Mouse (Mus musculus) adipocyte (in vitro differentiated cells): Measurements from ENCODE around the gene Ankrd37.

Source experiments
- DNase-seq: peaks from one replicate; pipeline ENCODE4 v3.0.0-alpha.2; 2016; ENCODE audit warnings: low spot score

Gene Ankrd37

GRCm38 (mm10) chr8:46005596-46005995, at the start of gene Ankrd37:
Gene Ankrd37 (minus strand): TSS chr8:46005707.
- no peak for DNase-seq

DNA sequence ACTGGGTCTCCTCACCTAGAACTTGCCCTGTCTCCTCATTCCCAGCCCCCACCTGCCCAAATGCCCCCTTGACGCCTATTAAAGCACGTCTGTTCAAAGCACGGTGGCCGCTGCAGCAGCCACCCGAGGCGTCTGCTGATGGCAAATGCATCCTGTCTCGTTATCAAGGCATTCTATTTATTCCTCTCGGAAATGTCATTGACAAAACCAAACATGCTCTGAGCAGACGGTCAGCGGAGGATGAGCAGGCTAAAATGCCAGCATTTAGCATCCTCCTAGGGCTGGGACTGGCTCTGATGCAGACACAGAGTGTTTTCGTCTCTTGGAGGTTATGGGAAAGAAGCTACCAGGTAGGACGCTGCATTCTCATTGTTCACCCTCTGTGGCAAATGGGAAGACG, 34.8 kb upstream of the Ankrd37 start:
- no peak for DNase-seq

- peak; percentile 24 for DNase-seq
Observed at GRCm38 (mm10) chr8:46039666-46040065, 34.2 kb upstream of the Ankrd37 start.

- no peak for DNase-seq
Observed at GRCm38 (mm10) chr8:46036217-46036616, 30.7 kb upstream of the Ankrd37 start.

- no peak for DNase-seq
Observed at GRCm38 (mm10) chr8:46024392-46024791, 18.9 kb upstream of the Ankrd37 start.

DNA sequence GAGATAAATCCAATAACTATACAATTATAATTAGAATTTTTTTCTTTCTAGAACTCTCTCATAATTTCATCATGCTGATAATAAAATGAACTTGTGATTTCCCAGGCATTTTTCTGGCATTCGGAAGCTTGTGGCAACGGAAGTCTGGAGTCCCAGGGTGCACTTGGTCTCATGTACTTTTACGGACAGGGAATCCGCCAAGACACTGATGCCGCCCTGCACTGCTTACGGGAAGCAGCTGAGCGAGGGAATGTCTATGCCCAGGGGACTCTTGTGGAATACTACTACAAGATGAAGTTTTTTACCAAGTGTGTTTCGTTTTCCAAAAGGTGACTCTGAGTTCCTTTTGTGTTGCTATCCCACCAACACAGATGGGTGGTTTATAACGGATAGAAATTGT, 17.3 kb upstream of the Ankrd37 start:
- DNase-seq: no peak

DNA sequence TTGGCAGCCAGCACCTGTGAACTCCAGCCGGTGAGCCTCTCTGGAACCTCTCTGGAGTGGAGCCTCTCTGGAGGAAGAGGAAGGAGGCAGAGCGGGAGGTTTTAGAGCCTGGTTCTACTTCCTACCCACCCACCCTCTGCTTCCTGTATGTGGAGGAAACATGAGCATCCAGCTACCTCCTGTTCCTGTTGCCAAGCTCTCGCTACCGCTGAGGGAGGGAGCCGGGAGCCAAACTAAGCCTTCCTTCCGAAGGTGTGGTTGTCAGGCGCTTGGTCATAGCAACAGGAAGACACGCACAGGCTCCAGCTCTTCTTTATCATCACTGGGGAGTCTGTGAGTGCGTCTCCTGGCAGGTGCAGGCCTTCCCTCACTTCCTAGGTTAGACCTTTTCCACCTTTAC, 16.7 kb upstream of the Ankrd37 start:
- DNase-seq: no peak

- DNase-seq: no peak
Observed at GRCm38 (mm10) chr8:46010746-46011680, 5.5 kb upstream of the Ankrd37 start.

GRCm38 (mm10) chr8:46010306-46010705, 4.8 kb upstream of the Ankrd37 start:
- no peak for DNase-seq

- no peak for DNase-seq
Observed at GRCm38 (mm10) chr8:46007050-46007672, 1.7 kb upstream of the Ankrd37 start.

- peak; percentile 97 for DNase-seq
Observed at GRCm38 (mm10) chr8:45999784-46000705, 5.5 kb downstream of the Ankrd37 start.

GRCm38 (mm10) chr8:45999138-45999783, 6.2 kb downstream of the Ankrd37 start, which contains the start of gene Lrp2bp:
Gene Lrp2bp (plus strand): TSS chr8:45999303.
- no peak for DNase-seq

DNA sequence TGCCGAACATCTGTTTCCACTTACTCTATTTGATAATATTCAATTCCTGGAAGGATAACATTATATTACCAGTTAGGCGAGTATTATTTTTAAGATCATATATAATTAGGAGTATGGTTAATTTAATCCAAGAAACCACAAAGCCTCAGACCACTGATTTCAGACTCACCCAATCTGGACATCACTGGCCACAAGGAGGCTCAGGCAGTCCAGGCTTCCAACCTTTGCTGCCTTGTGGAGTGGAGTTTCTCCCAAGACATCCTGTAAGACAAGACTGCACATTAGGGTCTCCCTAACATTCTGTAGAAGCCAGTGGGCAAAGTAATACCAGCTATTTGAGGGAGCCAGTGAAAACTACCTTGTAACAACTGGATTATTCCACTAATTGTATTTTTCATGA, 7.3 kb downstream of the Ankrd37 start:
- peak; percentile 42 for DNase-seq

- DNase-seq: peak; percentile 32
Observed at GRCm38 (mm10) chr8:45995576-45995975, 9.9 kb downstream of the Ankrd37 start.

GRCm38 (mm10) chr8:45994111-45994510, 11.4 kb downstream of the Ankrd37 start:
- no peak for DNase-seq

GRCm38 (mm10) chr8:45990631-45991310, 14.7 kb downstream of the Ankrd37 start:
- no peak for DNase-seq

DNA sequence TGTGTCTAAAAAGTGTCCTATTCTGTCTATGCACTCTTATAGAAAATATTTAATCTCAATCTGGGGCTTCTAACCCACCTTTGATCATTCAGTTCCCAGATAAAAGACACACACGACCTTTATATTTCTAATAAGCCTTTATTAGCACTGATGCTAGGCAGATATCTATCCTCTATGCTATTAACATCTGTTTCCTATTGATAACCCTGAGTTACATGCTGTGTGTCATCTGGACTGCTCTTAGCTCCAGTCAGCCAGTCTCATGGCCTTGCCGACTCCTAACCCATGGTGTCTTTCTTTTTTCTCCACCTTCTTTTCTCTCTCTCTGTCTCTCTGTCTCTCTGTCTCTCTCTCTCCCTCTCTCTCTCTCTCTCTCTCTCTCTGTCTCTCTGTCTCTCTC, 17.3 kb downstream of the Ankrd37 start:
- DNase-seq: no peak

DNA sequence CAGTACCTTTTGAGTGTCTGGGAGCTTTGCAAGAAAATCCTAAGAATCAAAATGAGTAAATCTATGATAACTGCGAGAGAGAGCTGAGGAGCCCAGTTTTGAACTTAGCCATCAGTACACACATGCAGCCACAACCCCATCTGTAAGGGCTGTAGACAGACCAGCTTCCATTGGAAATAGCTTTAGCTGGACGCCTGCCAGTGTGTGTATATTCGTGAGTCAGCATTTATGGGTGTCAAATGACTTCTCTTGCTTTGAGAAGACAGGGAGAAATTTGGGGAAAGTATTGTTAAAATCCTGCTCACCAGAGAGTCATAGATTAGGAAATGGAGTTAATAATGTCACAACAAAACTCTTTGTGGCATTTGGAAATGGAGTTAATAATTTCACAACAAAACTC, 18.8 kb downstream of the Ankrd37 start:
- peak; percentile 52 for DNase-seq

DNA sequence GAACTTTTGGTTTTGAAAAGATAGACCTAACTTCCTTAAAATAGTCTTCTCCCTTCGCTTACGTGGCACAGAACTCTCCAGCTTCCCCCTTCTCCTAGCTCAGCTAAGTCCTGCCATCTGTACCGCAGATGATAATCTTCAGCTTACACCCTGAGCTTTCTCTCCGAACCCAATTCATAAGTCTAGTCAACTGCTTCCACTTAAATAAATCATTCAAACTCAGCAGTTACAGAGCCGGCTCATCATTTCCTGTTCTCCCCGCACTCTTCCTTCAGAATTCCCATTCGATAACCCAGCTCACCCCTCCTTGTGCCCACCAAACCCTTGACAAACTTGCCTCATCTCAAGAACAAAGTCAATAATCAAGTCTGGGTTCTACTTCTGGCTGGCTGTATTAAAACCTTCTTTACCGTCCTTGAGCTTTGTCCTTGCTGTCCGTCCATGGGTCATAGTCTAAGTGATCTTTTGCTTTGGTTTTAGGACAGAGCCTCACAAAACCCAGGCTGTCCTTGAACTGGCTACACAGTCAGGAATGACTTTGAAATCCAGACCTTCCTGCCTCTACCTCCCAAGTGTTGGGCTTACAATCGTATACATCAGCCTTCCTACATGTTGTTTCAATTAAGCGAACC, 29.6 kb downstream of the Ankrd37 start:
- no peak for DNase-seq

DNA sequence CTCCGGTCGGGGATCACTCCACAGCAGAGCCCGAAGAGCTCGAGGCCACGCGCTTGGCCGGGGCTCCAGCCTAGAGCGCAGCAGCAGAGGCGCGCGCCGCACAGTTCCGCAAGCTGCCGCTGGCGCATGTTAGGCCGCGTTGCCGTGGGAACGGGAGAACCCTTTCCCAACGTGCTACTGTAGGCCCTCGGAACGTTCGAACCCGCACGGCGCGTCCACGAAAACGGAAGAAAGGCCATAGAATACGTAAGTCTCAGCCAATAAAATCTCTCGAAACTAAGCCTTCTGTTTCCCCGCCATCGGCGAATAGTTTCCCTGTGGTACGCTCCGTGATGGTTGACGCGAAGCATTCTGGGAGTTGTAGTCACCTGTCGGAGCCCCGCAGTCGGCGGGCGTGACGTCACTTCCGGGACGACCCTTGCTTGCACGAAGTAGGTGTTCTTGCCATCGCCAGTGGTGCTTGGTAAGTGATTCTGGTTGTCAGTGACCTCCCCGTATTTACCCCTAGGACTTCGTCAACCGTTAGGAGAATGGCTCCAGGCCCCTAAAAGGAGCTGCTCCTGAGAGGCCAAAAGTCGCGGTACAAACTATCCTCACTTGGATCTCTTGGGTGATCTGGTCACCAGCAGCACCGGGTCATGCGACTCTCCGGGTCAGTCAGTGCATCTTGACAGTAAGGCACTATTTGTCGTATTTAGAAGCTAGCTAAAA, 30.2 kb downstream of the Ankrd37 start, which contains the start of the genes 1700029J07Rik and Ufsp2:
TSS of gene 1700029J07Rik (minus strand) at position 127 of the 711 bp plus-strand sequence.
TSS of gene Ufsp2 (plus strand) at position 403 of the 711 bp plus-strand sequence.
- DNase-seq: peak; percentile 98
